Mouse (Mus musculus): Measurements from ENCODE around the gene Retnla.
"Not testable (repeated sequence)": the region's sequence is repeated elsewhere in the genome, so short reads cannot be mapped to it uniquely, and the experiment has no call there.

Retnla gene

GRCm38 (mm10) chr16:48842266-48842665 lies at the start of gene Retnla:
Gene Retnla (plus strand): TSS chr16:48842551.
- DNase-seq, result no peak

- DNase-seq, result no peak
Measured at GRCm38 (mm10) chr16:48798285-48798684, 44.1 kb upstream of the Retnla start.

- no peak for DNase-seq
Measured at GRCm38 (mm10) chr16:48799470-48799869, 42.9 kb upstream of the Retnla start.

- DNase-seq, result no peak
Measured at GRCm38 (mm10) chr16:48800906-48801305, 41.4 kb upstream of the Retnla start.

GRCm38 (mm10) chr16:48805412-48805811 lies 36.9 kb upstream of the Retnla start:
- no peak for DNase-seq

- no peak for DNase-seq
Measured at GRCm38 (mm10) chr16:48806521-48806920, 35.8 kb upstream of the Retnla start.

GRCm38 (mm10) chr16:48809374-48809773 lies 33.0 kb upstream of the Retnla start:
- DNase-seq, result no peak

GRCm38 (mm10) chr16:48811881-48812436 lies 30.4 kb upstream of the Retnla start:
- DNase-seq, result no peak

GRCm38 (mm10) chr16:48816695-48817094 lies 25.7 kb upstream of the Retnla start, which contains the start of gene Retnlb:
Gene Retnlb (plus strand): TSS chr16:48816856.
- DNase-seq, result no peak

GRCm38 (mm10) chr16:48818524-48818923 lies 23.8 kb upstream of the Retnla start:
- no peak for DNase-seq

- DNase-seq, result no peak
Measured at GRCm38 (mm10) chr16:48826474-48826873, 15.9 kb upstream of the Retnla start.

GRCm38 (mm10) chr16:48827625-48828024 lies 14.7 kb upstream of the Retnla start:
- no peak for DNase-seq

- no peak for DNase-seq
Measured at GRCm38 (mm10) chr16:48829060-48829459, 13.3 kb upstream of the Retnla start.

- no peak for DNase-seq
Measured at GRCm38 (mm10) chr16:48832055-48832454, 10.3 kb upstream of the Retnla start.

- DNase-seq, result not testable (repeated sequence)
Measured at GRCm38 (mm10) chr16:48833626-48834025, 8.7 kb upstream of the Retnla start.

- no peak for DNase-seq
Measured at GRCm38 (mm10) chr16:48843671-48844386, 1.5 kb downstream of the Retnla start.

GRCm38 (mm10) chr16:48865004-48865403 lies 22.7 kb downstream of the Retnla start:
- DNase-seq, result not testable (repeated sequence)

GRCm38 (mm10) chr16:48867690-48868089 lies 25.3 kb downstream of the Retnla start:
- DNase-seq, result no peak

GRCm38 (mm10) chr16:48868663-48869062 lies 26.3 kb downstream of the Retnla start:
- DNase-seq, result no peak

GRCm38 (mm10) chr16:48869671-48870070 lies 27.3 kb downstream of the Retnla start:
- DNase-seq, result no peak

GRCm38 (mm10) chr16:48871754-48872153 lies 29.4 kb downstream of the Retnla start:
- DNase-seq, result no peak

GRCm38 (mm10) chr16:48872321-48872720 lies 30.0 kb downstream of the Retnla start, which contains the start of gene Retnlg:
Gene Retnlg (plus strand): TSS chr16:48872621.
- no peak for DNase-seq

GRCm38 (mm10) chr16:48890733-48891132 lies 48.4 kb downstream of the Retnla start:
- DNase-seq, result no peak
